Mouse (Mus musculus) forebrain, embryonic 12.5 days (tissue): ENCODE results near the gene Sirt1. TPM values are rescaled to one million over a fixed set of nuclear protein-coding genes. Genes with fewer than 3 reads are reported as not detected.

Experiments used
- ATAC-seq: fragments of 200-750 bp; cut with Nextera tagmentation; 2 replicates; pipeline ENCODE4 v1.8.0; 2017; ENCODE audit warnings: moderate TSS enrichment; ENCODE audit not compliant: low FRiP score
- H3K27ac ChIP-seq: fragments of 300-500 bp; sonication (generic); 2 replicates; pipeline ENCODE4 v1.5.1; 2016; ENCODE audit warnings: mild to moderate bottlenecking
- H3K27me3 ChIP-seq: fragments of 300-500 bp; sonication (generic); 2 replicates; pipeline ENCODE4 v1.6.1; 2016; ENCODE audit warnings: mild to moderate bottlenecking
- H3K36me3 ChIP-seq: fragments of 300-500 bp; sonication (generic); replicated peaks from 2 replicates; pipeline ENCODE4 v1.6.1; 2016; ENCODE audit warnings: mild to moderate bottlenecking
- H3K4me1 ChIP-seq: fragments of 300-500 bp; sonication (generic); 2 replicates; pipeline ENCODE4 v1.6.1; 2016
- H3K4me2 ChIP-seq: fragments of 300-500 bp; sonication (generic); 2 replicates; pipeline ENCODE4 v1.6.1; 2016; ENCODE audit warnings: mild to moderate bottlenecking, moderate library complexity
- H3K4me3 ChIP-seq: fragments of 300-500 bp; sonication (generic); replicated peaks from 2 replicates; pipeline ENCODE4 v1.5.1; 2016; ENCODE audit warnings: mild to moderate bottlenecking
- H3K9ac ChIP-seq: fragments of 300-500 bp; sonication (generic); 2 replicates; pipeline ENCODE4 v1.6.1; 2016; ENCODE audit warnings: mild to moderate bottlenecking
- H3K9me3 ChIP-seq: fragments of 300-500 bp; sonication (generic); 2 replicates; pipeline ENCODE4 v1.6.1; 2016
- WGBS: fragments of 180-500 bp; shearing (Covaris S2); methylation state at CpG from one replicate; pipeline ENCODE4 v1.1.7; 2016; 5-methylcytosine and 5-hydroxymethylcytosine counted together
- polyA plus RNA-seq: library from polyadenylated mRNA; unstranded; fragments of >200 nt; fragmentation: Nextera tagmentation; extraction: Ambion mirVana; gene quantifications from 2 replicates; pipeline ENCODE4 v1.2.1, GENCODE M21; 2016

Sirt1 gene
- polyA plus RNA-seq, 1 experiment from 2014 or later, result 6.9 TPM

GRCm38 (mm10) chr10:63344751-63345150, 36.8 kb downstream of the Sirt1 start:
- no peaks in the 10 kb centered on the region for H3K27me3 ChIP-seq
- no peaks in the 10 kb centered on the region for H3K36me3 ChIP-seq
- H3K4me2 ChIP-seq, result no peak overlapping the region
- H3K9me3 ChIP-seq, result no peaks in the 10 kb centered on the region
- no peak overlapping the region for H3K9ac ChIP-seq
- ATAC-seq, result no peak
- no peak overlapping the region for H3K4me3 ChIP-seq
- no peak overlapping the region for H3K27ac ChIP-seq
- 95% methylated on average over 3 of the region's 3 CpGs for WGBS
- peaks cover 7% of the 10 kb centered on the region for H3K4me1 ChIP-seq

- Histone ChIP-seq H3K9ac (no peak overlapping the region), H3K36me3 (no peaks in the 10 kb centered on the region), H3K27me3 (no peaks in the 10 kb centered on the region), H3K27ac (no peak overlapping the region), H3K4me2 (no peak overlapping the region), H3K9me3 (no peaks in the 10 kb centered on the region), H3K4me1 (peaks cover 17% of the 10 kb centered on the region), H3K4me3 (no peak overlapping the region)
- ATAC-seq, result no peak
- WGBS, result 81% methylated on average over 2 of the region's 2 CpGs
Measured at GRCm38 (mm10) chr10:63341351-63341750, 40.2 kb downstream of the Sirt1 start.

DNA sequence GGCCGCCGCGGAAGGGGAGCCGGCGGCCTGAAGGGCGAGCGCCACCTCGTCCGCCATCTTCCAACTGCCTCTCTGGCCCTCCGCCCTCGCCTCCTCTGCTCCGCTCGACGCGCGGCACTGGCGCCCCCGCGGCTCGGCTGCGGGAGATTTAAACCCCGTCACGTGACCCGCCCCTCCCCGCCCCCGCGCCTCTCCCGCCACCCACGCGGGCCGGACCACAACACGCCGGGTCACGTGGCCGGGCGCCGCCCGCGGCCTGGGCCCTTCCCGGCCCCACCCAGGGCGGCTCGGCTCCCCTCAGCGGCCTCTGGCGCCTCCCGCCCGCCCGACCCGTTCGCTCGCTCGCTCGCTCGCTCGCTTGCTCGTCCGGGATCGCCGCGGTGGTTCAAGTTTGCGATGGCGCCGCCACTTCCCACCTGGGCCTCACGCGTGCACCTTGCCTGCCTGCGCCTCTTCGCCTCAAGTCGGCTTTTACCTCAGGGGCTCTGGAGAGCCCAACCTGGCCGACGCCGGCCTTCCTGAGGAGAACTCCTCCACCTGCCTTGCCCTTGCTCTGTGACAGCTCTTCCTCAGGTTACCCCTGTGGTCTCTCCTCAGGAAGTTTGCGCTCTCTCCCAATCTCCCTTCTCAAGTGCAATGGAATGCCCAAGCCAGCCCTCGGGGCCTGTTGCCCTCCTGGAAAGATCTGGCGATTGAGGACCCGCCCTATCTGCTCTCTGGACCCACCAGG, 42.4 kb downstream of the Sirt1 start:
- under 1% methylated on average over 51 of the region's 74 CpGs for WGBS
- peak; percentile 96 for ATAC-seq
- H3K36me3 ChIP-seq, result peaks cover 8% of the 10 kb centered on the region
- peak overlapping the region; percentile 78 for H3K4me2 ChIP-seq
- H3K27ac ChIP-seq, result peak overlapping the region; percentile 95
- peak overlapping the region; percentile 96 for H3K9ac ChIP-seq
- peaks cover 22% of the 10 kb centered on the region for H3K4me1 ChIP-seq
- no peaks in the 10 kb centered on the region for H3K9me3 ChIP-seq
- H3K27me3 ChIP-seq, result no peaks in the 10 kb centered on the region
- H3K4me3 ChIP-seq, result peak overlapping the region; percentile 84

GRCm38 (mm10) chr10:63337951-63338836, 43.3 kb downstream of the Sirt1 start:
- Histone ChIP-seq H3K36me3 (peaks cover 16% of the 10 kb centered on the region), H3K4me3 (peak overlapping the region; percentile 84), H3K4me2 (peak overlapping the region; percentile 78), H3K27me3 (no peaks in the 10 kb centered on the region), H3K27ac (peak overlapping the region; percentile 95), H3K4me1 (peaks cover 22% of the 10 kb centered on the region), H3K9ac (peak overlapping the region; percentile 96), H3K9me3 (no peaks in the 10 kb centered on the region)
- WGBS, result 1% methylated on average over 78 of the region's 113 CpGs
- peak; percentile 87 for ATAC-seq

DNA sequence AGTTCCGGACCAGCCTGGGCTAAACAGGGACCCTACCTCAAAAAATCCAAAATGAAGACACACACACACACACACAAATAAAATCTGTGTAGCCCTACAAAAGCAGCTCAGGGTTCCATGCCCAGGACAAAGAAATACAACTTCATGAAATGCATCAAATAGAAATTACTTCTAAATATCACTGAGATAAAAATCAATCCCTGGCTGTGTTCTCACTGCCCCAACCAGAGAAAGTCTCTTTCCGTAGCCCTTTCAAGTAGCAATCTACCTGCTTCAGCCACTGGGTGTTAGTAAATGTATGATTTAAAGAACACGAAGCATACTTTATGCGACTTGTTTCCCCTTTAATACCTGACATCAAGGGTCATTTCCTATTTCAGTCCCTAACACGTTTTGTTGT, 44.2 kb downstream of the Sirt1 start:
- Histone ChIP-seq H3K9ac (peak overlapping the region; percentile 96), H3K4me1 (peaks cover 22% of the 10 kb centered on the region), H3K36me3 (peaks cover 23% of the 10 kb centered on the region), H3K4me3 (peak overlapping the region; percentile 84), H3K9me3 (no peaks in the 10 kb centered on the region), H3K4me2 (peak overlapping the region; percentile 78), H3K27ac (no peak overlapping the region), H3K27me3 (no peaks in the 10 kb centered on the region)
- WGBS, result 35% methylated on average over 5 of the region's 5 CpGs
- no peak for ATAC-seq

DNA sequence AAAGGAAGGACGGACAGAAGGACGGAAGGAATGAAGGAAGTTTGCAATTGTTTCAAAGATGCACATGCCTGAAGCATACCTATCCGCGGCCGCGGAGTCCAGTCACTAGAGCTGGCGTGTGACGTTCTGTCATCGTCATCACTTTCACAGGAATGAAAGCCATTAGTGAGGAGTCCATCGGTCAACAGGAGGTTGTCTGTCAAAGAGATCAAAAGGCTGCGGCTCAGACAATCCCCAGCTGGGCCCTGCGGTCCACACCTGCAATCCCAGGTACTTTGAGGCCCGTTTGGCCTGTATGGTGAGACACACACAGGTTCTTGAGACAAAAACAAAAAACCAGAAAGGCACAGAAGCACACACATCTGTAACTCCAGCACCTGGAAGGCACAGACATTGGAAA, 44.6 kb downstream of the Sirt1 start:
- H3K27me3 ChIP-seq, result no peaks in the 10 kb centered on the region
- H3K4me3 ChIP-seq, result peak overlapping the region; percentile 84
- peaks cover 22% of the 10 kb centered on the region for H3K4me1 ChIP-seq
- WGBS, result 68% methylated on average over 13 of the region's 13 CpGs
- H3K9me3 ChIP-seq, result no peaks in the 10 kb centered on the region
- H3K36me3 ChIP-seq, result peaks cover 23% of the 10 kb centered on the region
- ATAC-seq, result no peak
- H3K9ac ChIP-seq, result peak overlapping the region; percentile 96; the same call in 1 of the 2 replicates
- no peak overlapping the region for H3K27ac ChIP-seq
- H3K4me2 ChIP-seq, result peak overlapping the region; percentile 78

GRCm38 (mm10) chr10:63327091-63327490, 54.4 kb downstream of the Sirt1 start:
- WGBS, result 90% methylated on average over 1 of the region's 1 CpGs
- Histone ChIP-seq H3K4me1 (no peaks in the 10 kb centered on the region), H3K4me2 (no peak overlapping the region), H3K4me3 (no peak overlapping the region), H3K27ac (no peak overlapping the region), H3K36me3 (peaks cover 64% of the 10 kb centered on the region), H3K9ac (no peak overlapping the region), H3K9me3 (no peaks in the 10 kb centered on the region), H3K27me3 (no peaks in the 10 kb centered on the region)
- ATAC-seq, result no peak

GRCm38 (mm10) chr10:63313726-63314125, 67.8 kb downstream of the Sirt1 start:
- H3K27ac ChIP-seq, result no peak overlapping the region
- ATAC-seq, result no peak
- WGBS, result 93% methylated on average over 1 of the region's 1 CpGs
- H3K9me3 ChIP-seq, result no peaks in the 10 kb centered on the region
- peaks cover 59% of the 10 kb centered on the region for H3K36me3 ChIP-seq
- no peak overlapping the region for H3K4me3 ChIP-seq
- H3K4me1 ChIP-seq, result no peaks in the 10 kb centered on the region
- H3K27me3 ChIP-seq, result no peaks in the 10 kb centered on the region
- H3K9ac ChIP-seq, result no peak overlapping the region
- H3K4me2 ChIP-seq, result no peak overlapping the region

GRCm38 (mm10) chr10:63308582-63309366, 72.7 kb downstream of the Sirt1 start:
- no peak overlapping the region for H3K9ac ChIP-seq
- no peaks in the 10 kb centered on the region for H3K9me3 ChIP-seq
- WGBS, result 39% methylated on average over 10 of the region's 10 CpGs
- H3K4me1 ChIP-seq, result no peaks in the 10 kb centered on the region
- peak; percentile 61; the same call in 1 of the 2 replicates for ATAC-seq
- H3K27ac ChIP-seq, result no peak overlapping the region
- no peaks in the 10 kb centered on the region for H3K27me3 ChIP-seq
- H3K4me3 ChIP-seq, result no peak overlapping the region
- no peak overlapping the region for H3K4me2 ChIP-seq
- peaks cover 54% of the 10 kb centered on the region for H3K36me3 ChIP-seq

DNA sequence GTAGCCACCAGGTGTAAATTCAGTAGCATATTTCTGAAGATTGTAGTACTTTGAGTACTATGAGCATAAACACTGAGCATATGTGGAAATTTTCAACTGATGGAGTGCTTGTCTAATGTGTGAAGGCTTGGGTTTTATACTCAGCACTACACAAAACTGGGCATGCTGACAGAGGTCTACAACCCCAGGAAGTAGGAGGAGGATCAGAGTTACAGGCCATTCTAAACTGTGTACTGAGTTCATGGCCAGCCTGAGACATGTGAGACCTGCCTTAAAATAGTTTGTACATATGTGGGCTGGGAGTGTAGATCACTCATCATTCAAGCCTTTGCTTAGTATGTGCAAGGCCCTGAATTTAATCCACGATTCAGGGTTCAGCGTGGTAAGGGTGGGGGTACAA, 79.1 kb downstream of the Sirt1 start:
- H3K4me3 ChIP-seq, result no peak overlapping the region
- H3K27me3 ChIP-seq, result no peaks in the 10 kb centered on the region
- 95% methylated on average over 2 of the region's 2 CpGs for WGBS
- H3K4me1 ChIP-seq, result no peaks in the 10 kb centered on the region
- ATAC-seq, result no peak
- H3K4me2 ChIP-seq, result no peak overlapping the region
- no peak overlapping the region for H3K27ac ChIP-seq
- no peak overlapping the region for H3K9ac ChIP-seq
- peaks cover 39% of the 10 kb centered on the region for H3K36me3 ChIP-seq
- H3K9me3 ChIP-seq, result no peaks in the 10 kb centered on the region

- peaks cover 54% of the 10 kb centered on the region for H3K36me3 ChIP-seq
Measured at GRCm38 (mm10) chr10:63282846-63283245, 98.7 kb downstream of the Sirt1 start.

DNA sequence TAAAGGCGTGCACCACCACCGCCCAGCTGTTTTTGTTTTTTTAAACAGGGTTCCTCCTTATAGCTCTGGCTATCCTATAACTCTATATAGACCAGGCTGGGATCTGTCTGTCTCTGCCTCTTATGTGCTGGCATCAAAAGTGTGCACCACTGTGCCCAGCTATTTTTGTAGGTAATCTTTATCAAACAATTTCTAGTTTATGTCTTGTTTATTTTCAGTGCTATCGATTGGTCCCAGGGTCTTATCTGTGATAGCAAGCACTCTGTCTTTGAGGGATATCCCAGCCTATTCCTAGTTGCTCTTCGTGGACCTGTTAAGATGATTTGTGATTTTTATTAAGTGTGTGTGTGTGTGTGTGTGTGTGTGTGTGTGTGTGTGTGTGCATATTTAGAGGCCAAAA, 99.1 kb downstream of the Sirt1 start:
- Histone ChIP-seq H3K4me1 (no peaks in the 10 kb centered on the region), H3K4me2 (no peak overlapping the region), H3K27me3 (no peaks in the 10 kb centered on the region), H3K9ac (no peak overlapping the region), H3K9me3 (no peaks in the 10 kb centered on the region), H3K27ac (no peak overlapping the region), H3K36me3 (peaks cover 50% of the 10 kb centered on the region), H3K4me3 (no peak overlapping the region)
- WGBS, result 90% methylated on average over 4 of the region's 4 CpGs
- ATAC-seq, result no peak

More at GRCm38 (mm10) chr10:63282846-63283245, 98.7 kb downstream of the Sirt1 start:
- Histone ChIP-seq H3K27me3 (no peaks in the 10 kb centered on the region), H3K4me3 (no peak overlapping the region), H3K4me1 (no peaks in the 10 kb centered on the region), H3K27ac (no peak overlapping the region), H3K9me3 (no peaks in the 10 kb centered on the region), H3K4me2 (no peak overlapping the region), H3K9ac (no peak overlapping the region)
- 89% methylated on average over 7 of the region's 7 CpGs for WGBS
- ATAC-seq, result no peak
